Mouse (Mus musculus) cerebellum, postnatal 10 days (tissue): ENCODE measurements around the gene Hsfy2.

Experiments used
- DNase-seq, 2 experiments: peaks; one replicate each; pipeline ENCODE4 v3.0.0; 2021; ENCODE audit warnings: mixed read lengths in 2 of 2

Gene Hsfy2

DNA sequence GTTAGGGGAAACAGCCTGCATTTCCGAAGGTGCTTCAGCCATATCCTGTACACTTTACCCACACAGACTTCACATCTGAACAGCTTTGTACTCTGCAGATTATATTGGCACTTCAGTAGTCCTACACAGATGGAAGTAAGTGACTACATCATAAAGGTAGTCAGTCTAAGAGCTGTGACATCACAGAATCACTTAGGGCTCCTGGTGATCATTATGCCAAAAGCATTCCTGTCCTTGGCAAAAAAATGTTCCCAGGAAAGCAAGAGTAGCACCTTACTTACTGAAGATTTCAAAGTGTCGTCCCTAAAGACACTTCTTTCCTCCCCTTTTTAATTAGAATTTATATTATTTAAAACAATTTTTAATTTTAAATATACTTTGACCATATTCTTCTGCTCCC, at the start of gene Hsfy2:
Gene Hsfy2 (minus strand): TSS at position 101 of the 400 bp plus-strand sequence.
- no peak for DNase-seq

GRCm38 (mm10) chr1:56685053-56685557, 47.9 kb upstream of the Hsfy2 start:
- DNase-seq: no peak

DNA sequence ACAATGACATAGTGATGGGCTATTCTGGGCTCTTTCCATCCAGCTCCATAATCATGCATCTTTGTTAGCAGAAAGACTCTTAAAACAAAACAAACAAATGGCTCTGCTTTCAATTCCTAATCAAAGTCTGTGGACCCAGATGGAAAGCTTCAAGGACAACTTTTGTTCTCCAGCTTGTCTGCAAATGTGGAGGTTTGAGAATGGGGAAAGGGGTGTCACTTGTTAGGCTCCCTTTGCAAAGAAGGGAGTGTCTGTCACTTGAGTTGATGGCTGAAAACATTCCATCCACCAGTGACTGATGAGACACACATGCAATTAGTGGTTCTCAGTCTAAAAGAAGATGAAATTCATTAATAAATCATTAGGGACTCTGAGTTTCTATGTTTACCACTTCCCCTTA, 47.3 kb upstream of the Hsfy2 start:
- DNase-seq: no peak

- DNase-seq: no peak
Observed at GRCm38 (mm10) chr1:56681258-56681657, 44.0 kb upstream of the Hsfy2 start.

DNA sequence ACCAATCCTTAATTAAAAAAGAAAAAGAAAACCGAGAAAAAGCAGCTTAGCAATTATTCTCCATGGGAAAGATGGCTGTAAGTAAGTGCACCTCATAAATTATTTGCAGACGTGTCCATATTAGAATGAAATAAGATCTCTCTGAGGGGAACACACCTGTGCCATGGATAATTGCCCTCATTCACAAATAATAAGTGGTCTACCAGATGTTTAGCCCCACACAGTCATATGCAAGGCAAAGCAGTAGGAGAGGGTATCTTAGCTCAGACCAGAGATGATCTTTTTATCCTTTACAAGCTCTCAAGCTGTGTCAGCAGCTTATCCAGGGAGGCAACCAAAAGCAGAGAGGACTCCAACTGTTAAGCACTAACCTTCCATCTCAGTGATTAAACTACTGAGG, 38.0 kb upstream of the Hsfy2 start:
- DNase-seq: no peak

GRCm38 (mm10) chr1:56674601-56675000, 37.4 kb upstream of the Hsfy2 start:
- DNase-seq: no peak

- DNase-seq: peak; percentile 59 to 74
Observed at GRCm38 (mm10) chr1:56671241-56671945, 34.2 kb upstream of the Hsfy2 start.

- DNase-seq: peak; percentile 15 to 42
Observed at GRCm38 (mm10) chr1:56670509-56670908, 33.3 kb upstream of the Hsfy2 start.

GRCm38 (mm10) chr1:56664606-56665005, 27.4 kb upstream of the Hsfy2 start:
- no peak for DNase-seq

GRCm38 (mm10) chr1:56626824-56627223, 10.4 kb downstream of the Hsfy2 start:
- peak; percentile 54 to 62 for DNase-seq

- no peak for DNase-seq
Observed at GRCm38 (mm10) chr1:56624304-56624703, 12.9 kb downstream of the Hsfy2 start.

GRCm38 (mm10) chr1:56612384-56612783, 24.9 kb downstream of the Hsfy2 start:
- DNase-seq: no peak
